Mouse (Mus musculus) c-Kit-positive CD71-positive TER-119-positive erythroid progenitor cells, embryonic 14.5 days (primary cell): Measurements from ENCODE around the gene Dusp8.
A peak's percentile ranks its signal among the peaks of the same experiment; 100 is the strongest.

Experiments used
- DNase-seq: peaks from one replicate; pipeline ENCODE4 v3.0.0-alpha.2; 2013; ENCODE audit warnings: low spot score

The Dusp8 gene

GRCm38 (mm10) chr7:142084820-142085219 lies 10.8 kb downstream of the Dusp8 start:
- no peak for DNase-seq

GRCm38 (mm10) chr7:142084395-142084794 lies 11.2 kb downstream of the Dusp8 start:
- no peak for DNase-seq

DNA sequence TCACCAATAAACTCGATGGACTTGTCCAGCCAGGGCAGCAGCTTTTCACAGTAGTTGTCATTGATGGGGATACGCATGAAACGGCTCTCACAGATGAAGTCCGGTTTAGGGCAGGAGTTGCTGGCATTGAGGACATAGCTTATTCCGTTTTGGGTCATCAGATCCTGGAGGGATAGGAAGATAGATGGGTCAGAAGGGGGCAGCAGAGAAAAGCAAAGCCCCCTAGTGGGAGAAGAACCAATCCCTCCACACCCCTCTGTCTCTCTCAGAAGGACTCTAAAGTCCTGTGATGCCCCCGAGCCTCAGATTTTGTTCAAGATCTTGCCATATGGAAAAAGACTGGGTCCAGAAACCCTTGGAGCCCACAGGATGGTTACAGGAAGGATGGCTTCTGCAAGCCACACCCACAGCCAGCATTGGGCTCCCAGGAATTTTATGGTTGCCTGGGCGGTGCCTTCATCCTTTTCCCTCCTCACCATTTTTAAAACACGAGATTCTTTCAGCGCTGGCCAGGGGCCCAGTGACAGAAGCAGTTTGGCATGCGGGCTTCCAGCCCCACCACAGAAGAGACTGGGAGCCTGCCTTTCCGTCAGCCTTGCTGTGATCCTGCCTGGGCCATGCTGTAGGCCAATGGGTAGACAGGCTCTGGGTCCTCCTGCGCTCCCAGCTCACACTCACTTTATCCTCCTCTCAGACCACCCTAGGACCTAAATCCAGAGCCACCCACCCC lies 11.9 kb downstream of the Dusp8 start:
- DNase-seq, result no peak

DNA sequence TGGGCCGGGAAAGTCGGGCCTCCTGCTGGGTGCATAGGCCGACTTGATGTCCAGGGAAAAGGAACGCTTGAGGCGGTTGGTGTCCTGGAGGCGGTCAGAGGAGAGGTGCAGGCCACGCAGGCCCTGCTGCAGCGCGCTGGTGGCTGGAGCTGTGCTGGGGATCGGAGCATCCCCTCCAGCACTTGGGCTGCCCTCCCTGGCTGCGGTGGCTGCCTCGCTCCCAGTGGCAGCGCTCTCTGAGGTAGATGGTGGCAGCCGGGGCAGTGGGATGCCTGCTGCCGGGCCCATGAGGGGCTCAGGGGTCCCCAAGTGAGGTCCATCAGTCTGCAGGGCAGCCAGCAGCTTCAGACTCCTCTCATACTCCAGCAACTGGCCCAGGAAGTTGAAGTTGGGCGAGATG lies 13.0 kb downstream of the Dusp8 start:
- no peak for DNase-seq

DNA sequence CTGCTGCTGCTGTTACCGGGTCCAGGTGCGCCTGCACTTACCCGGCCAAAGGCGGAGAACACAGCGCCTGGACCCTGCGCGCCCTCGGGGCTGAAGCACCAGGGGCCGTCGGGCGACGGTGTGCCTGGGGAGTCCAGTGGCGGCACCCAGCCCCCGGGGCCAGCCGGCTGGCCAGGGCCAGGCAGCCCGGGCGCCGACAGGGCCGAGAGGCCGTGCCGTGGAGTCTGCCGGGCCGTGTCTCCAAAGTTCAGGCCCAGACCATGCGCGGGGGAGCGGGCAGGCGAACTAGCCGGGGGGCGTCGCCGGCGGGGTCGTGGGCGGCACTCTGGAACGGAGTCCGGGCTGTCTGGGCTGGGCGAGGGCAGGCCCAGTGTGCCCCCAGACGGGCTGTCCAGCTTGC lies 13.5 kb downstream of the Dusp8 start:
- no peak for DNase-seq

DNA sequence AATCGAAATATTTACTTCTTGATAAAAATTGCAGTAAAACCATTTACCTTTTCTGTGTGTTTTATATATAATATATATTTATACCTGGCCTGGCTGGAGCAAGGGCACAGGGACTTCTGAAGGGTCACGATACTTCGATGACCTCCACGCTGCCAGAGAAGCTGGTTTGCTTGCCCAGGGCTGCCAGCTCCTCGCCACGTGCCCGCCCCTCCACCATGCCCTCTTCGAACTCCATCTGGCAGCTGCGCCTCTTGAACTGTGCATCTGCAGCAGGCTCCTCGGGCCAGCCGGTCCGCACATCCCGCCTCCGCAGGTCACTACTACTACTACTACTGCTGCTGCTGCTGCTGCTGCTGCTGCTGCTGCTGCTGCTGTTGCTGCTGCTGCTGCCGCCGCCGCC lies 13.9 kb downstream of the Dusp8 start:
- no peak for DNase-seq

DNA sequence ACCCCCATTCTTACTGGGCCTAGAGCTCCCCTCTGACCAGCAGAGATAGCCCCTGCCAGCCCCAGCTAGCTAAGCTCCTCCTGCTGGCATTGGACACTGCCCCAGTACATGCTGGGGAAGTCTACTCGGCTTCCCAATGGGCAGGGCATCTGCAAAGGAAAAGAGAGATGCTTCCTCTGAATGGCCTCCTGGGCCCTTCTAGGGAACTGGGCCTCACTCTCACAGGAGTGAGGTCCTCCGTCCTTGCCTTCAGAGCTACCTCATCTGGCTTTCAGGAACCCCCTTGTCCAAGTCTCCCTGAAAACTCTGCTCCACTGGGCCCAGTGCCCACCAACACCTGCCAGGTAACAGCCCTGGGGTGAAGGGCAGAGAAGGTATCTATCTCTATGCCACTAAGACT lies 14.8 kb downstream of the Dusp8 start:
- DNase-seq, result no peak

- DNase-seq, result no peak
These were observed 16.3 kb downstream of the Dusp8 start for GRCm38 (mm10) chr7:142079365-142079764.

DNA sequence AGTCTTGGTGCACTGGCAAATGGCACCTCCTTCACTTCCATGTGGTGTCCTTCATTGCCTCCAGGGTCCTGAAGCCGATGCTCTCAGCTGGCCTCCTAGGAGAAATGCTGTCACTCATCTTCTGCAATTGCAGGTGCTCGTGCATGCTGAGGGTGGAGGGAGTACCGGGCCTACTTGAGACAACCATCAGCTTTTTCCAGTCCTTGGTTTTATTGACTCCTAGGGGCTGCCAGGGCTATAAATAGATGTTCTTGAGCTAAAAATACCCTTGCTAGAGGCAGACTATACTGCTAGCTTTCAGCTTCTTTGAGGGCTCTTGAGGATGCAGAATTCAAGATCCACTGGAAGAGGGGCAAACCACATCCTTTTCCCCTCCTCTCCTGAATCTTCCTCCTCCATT lies 18.5 kb downstream of the Dusp8 start:
- no peak for DNase-seq

DNA sequence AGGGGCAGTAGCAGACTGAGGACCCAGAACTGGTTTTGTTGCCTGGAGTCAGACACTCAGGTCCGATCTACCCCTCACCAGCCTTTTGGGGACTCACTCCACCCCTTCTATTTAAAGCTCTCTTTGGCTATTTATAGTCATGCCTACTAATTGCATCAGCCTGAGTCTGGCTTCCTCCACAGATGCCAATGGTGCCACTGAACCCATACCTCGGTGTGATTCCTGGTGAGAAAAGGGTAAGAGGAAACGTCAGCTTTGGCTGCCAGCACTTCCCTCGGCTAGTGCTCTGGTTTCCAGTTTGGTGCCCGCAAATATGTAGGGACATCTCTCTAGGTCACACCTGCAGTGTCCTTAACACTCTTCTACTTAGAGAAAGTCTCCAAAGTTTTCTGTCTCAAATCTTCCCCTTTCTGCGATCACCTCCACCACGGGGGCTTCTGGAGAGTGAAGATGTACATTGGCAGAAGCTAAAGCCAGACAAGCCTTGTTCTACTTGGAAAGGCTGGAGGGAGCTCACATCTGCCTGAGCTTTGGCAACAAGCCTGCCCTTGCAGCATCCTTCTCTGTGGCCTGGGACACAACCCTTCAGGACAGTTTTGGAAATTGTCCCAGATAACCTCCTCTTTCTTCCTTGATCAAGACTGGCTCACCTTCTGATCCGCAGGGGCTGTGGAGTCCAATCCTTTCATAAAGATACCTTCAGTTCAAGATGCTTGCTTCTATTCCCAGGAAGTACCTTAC lies 21.3 kb downstream of the Dusp8 start:
- DNase-seq, result no peak

DNA sequence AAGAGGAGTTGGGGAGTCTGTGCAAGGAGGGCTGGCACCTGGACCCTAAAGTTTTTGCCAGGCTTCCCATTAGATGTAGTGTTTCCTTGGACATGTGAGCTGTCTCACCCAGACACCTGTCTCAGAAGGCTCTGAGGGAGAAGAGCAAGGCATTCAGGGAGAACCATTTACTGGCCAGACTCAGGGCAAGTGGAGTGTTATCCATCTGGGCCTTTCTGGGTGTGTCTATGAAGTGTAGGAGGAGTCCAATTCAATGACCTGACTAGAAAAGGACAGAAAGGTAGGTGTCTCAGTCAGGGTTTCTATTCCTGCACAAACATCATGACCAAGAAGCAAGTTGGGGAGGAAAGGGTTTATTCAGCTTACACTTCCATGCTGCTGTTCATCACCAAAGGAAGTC lies 23.9 kb downstream of the Dusp8 start:
- no peak for DNase-seq

DNA sequence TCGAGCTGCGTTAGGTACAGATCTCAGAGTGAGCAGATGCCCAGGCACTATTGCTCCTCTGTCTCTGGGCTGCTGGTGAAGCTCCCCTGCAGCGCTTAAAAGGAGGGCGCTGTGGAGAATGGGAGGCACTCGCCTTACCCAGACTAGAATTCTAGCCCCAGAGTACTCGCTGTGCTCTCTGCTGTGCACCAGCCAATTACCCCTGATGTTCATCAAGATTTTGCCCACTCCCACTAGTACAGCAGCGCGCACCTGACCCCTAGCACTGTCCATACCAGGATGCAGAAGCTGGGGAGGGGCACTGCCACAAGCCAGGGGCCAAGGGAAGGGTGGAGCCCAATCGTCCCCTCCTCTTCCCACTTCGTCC lies 24.4 kb downstream of the Dusp8 start:
- no peak for DNase-seq

GRCm38 (mm10) chr7:142070458-142071211 lies 25.0 kb downstream of the Dusp8 start:
- peak; percentile 68 for DNase-seq

DNA sequence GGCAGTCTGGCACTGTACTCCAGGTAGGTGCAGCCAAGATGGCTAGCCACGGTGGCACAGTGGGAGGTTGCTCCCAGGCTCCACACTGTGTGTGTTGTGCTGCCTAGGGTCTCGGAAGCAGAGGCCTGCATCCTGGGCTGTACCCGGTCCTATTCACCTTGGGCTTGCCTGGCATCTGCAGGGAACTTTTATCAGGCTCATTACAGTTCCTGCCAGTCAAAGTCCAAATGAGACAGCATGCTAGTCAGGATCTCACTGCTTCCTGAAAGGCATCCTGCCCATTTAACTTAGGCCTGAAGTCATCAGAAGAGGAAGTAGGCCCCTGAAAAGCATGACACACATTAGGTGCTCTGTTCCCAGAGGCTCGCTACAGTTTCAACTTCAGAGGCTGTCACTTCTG lies 27.2 kb downstream of the Dusp8 start:
- DNase-seq, result no peak

DNA sequence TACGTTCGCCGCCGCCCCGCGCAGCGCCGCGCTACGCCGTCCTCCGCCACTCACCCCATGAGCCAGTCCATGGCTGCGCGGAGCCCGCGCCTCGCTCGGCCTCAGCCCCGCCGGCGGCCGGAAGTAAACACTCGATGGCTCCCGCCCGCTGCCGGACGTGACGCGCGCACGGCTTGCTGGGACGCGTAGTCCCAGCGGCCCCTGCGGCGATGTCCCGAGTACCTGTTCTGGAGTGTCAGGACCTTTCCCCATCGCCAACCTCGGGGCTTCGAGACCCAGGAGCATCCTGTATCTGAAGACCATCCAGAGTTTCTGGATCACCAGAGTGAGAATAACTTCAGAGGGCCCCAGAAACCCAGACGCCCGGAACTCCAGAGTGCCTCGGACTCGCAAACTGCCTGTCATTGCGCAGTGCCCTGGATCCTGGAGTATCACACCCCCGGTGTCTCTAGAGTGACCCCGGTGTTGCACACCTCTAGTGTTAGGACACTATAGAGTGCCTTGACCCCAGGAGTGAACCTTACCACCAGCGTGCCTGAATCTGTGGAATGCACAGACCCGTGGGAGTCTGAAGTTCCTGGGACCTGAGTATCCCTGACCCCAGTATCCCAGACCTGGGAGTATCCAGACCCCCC lies 34.6 kb downstream of the Dusp8 start, which contains the start of gene Mob2:
Mob2 (minus strand) TSS at position 135 of the 635 bp plus-strand sequence.
- DNase-seq, result peak; percentile 79

DNA sequence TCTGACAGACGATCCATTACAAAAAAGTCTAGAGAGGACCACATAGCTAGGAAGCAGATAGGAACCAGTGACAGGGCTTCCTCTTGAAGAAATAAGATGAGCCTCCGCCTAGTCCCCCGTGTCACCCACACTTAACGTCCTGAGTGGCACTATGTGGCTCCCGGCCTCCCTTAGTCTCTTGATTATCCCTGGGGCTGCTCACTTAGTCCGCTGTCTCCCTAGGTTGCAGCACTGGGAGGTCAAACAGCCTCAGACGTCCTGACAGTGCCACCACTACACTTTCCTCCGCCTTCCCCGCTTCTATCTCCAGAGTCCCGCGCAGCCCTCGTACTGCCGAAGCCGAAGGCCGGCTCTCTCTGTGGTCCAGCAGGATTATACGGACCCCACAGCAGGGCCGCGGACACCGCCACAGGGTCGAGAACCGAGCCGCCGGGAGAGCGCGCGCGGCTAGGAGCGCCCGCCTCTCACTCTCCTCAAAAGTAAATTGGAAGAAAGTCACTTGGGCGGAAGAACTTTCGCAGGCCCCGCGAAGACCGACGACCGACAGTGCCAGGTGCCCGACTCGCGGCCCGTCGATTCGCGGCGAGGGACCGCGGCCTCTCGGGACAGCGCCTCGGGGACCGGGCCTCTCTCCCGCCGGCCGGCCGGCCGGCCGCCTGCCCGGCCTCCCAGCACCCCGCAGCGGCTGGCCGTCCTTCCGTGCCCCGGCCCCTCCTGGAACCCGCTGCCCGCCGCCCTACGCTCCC lies 35.3 kb downstream of the Dusp8 start:
- no peak for DNase-seq

- DNase-seq, result peak; percentile 63
These were observed 36.6 kb downstream of the Dusp8 start for GRCm38 (mm10) chr7:142059024-142059423.

GRCm38 (mm10) chr7:142057121-142057520 lies 38.5 kb downstream of the Dusp8 start:
- no peak for DNase-seq

- DNase-seq, result no peak
These were observed 39.0 kb downstream of the Dusp8 start for GRCm38 (mm10) chr7:142056601-142057061.

GRCm38 (mm10) chr7:142055431-142055830 lies 40.2 kb downstream of the Dusp8 start:
- DNase-seq, result no peak

DNA sequence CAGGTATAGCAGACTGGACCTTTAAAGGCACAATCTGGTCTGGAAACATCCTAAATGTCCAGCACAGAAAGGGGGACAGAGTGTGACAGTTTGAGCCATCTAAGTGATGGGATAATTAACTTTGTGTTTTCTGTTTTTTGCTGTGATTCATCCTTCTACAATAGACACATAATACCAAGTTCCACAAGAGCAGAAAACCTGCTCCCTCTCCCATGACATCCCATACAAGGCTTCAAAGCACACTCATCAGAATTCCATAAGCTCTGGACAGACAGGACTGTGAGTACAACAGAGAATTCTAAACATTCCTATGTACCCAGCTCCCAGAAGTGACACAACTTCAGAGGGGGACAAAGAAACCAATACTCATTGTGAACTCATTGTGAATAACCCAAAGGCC lies 45.1 kb downstream of the Dusp8 start:
- DNase-seq, result no peak

DNA sequence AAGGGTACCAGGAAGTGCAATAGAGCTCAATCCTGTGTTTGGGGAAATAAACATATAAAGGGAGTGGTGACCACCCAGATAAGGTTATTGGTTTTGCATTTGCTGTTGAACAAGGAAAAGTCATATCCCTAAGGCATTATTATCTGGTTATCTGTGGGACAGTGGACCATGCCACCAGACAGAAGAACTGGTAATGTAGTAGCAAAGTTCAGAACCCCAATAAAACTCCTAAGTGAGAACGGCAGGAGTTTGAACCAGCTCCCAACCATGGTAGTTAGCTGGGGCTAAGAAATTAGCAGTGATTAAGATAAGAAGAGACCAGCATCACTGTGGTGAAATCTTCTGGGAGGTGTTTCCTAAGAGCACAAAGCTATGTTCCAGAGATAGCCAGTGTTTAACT lies 49.7 kb downstream of the Dusp8 start:
- DNase-seq, result no peak
